In the genomic region with DNA sequence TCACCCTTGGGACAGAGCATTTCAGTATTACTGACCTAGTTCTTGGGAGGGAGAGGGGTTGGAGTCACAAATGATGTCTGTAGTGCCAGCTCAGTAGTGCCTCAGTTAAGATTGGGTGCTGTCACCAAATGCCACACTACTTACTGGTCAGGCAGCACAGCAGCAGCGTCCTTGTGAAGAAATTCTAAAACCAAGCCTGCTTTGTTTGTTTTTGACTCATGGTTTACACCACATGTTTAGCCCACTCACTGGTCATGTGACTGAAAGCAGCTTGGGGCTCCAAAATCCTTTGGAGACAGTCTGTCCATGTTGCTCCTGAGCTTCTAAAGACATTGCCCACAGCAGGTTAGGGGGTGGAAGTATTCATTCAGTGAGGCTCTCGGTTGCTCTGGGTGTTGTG, we compare ENCODE assay signal across 37 mouse cellular contexts. TPM values are rescaled to one million over a fixed set of nuclear protein-coding genes. Genes with fewer than 3 reads are reported as not detected.
DNase-seq lines count a peak whose midpoint lies in the region; TF ChIP-seq lines count a peak whose summit lies in the region.
"Had no signal": no experiment of that assay in that cellular context is flagged by ENCODE, and none has a peak within 500 bp of the region (broad histone marks: within the 10 kb centered on the region; RNA-seq: fewer than 3 reads in every experiment).

No protein-coding gene starts in this region.

- DNase-seq in adrenal gland, postnatal 14 days: peak; percentile 33
- DNase-seq in adrenal gland, adult 18-20 months (ENCODE audit: low spot score in 2 of 2): no peak
- peak; percentile 10 to 17 for DNase-seq in layer of hippocampus, adult 2 months (ENCODE audit: low spot score in 2 of 2)
- DNase-seq in layer of hippocampus, adult 9-10 months (ENCODE audit: low spot score): no peak
- peak; percentile 68 for DNase-seq in 3T3-L1 (ENCODE audit: low read depth, low spot score)
- peak; percentile 59 for DNase-seq in NIH3T3 (ENCODE audit: low read depth)
- DNase-seq in cerebellum, postnatal 36 days: no peak
- DNase-seq in forebrain, embryonic 10.5 days (ENCODE audit: extremely low spot score, low spot score): no peak
- DNase-seq: cerebellum, adult 8-10 months; embryo, embryonic 11 days; kidney, adult 2 months; kidney, postnatal 4 days; liver; lung, embryonic 14.5 days; lung, postnatal 14 days had no signal

- H3K36me3 ChIP-seq in forebrain, embryonic 10.5 days (replicated peaks): no peaks in the 10 kb centered on the region
- H3K36me3 ChIP-seq: embryonic facial prominence, embryonic 12.5 days; forebrain, embryonic 15.5 days; hindbrain, embryonic 12.5 days; intestine, embryonic 15.5 days; liver, embryonic 15.5 days; midbrain, embryonic 15.5 days; neural tube, embryonic 12.5 days had no signal

- H3K27ac ChIP-seq in layer of hippocampus, adult 2 months: no peak overlapping the region
- H3K27ac ChIP-seq in forebrain, embryonic 10.5 days: no peak overlapping the region
- H3K27ac ChIP-seq: embryonic facial prominence, embryonic 12.5 days; forebrain, embryonic 15.5 days; hindbrain, embryonic 12.5 days; hindbrain, postnatal 0 days; intestine, embryonic 15.5 days; kidney, postnatal 0 days; liver, embryonic 15.5 days; midbrain, embryonic 15.5 days; neural tube, embryonic 12.5 days had no signal

- 78% methylated on average over 2 of the region's 2 CpGs for WGBS in forebrain, embryonic 10.5 days

- H3K9me3 ChIP-seq in forebrain, embryonic 10.5 days: no peaks in the 10 kb centered on the region
- H3K9me3 ChIP-seq: embryonic facial prominence, embryonic 12.5 days; forebrain, embryonic 15.5 days; hindbrain, embryonic 12.5 days; intestine, embryonic 15.5 days; liver, embryonic 15.5 days; midbrain, embryonic 15.5 days; neural tube, embryonic 12.5 days had no signal

- TF ChIP-seq CTCF in layer of hippocampus, adult 2 months (conservative IDR thresholded peaks at IDR 0.05): no peak

- H3K4me1 ChIP-seq in forebrain, embryonic 10.5 days: peaks cover 60% of the 10 kb centered on the region
- H3K4me1 ChIP-seq: neural tube, embryonic 12.5 days had no signal

- no peak overlapping the region for H3K4me3 ChIP-seq in layer of hippocampus, adult 2 months
- no peak overlapping the region for H3K4me3 ChIP-seq in forebrain, embryonic 10.5 days
- H3K4me3 ChIP-seq: embryonic facial prominence, embryonic 12.5 days; forebrain, embryonic 15.5 days; hindbrain, embryonic 12.5 days; intestine, embryonic 15.5 days; liver, embryonic 15.5 days; midbrain, embryonic 15.5 days; neural tube, embryonic 12.5 days had no signal

- 0 out of 2 replicates have a peak, but pooled peaks cover under 1% of the 10 kb centered on the region for H3K27me3 ChIP-seq in forebrain, embryonic 10.5 days (ENCODE audit: poor library complexity, severe bottlenecking)
- H3K27me3 ChIP-seq: CH12.LX; embryonic facial prominence, embryonic 12.5 days; forebrain, embryonic 15.5 days; intestine, embryonic 15.5 days; liver, embryonic 15.5 days; midbrain, embryonic 15.5 days; Patski had no signal

RNA-seq across cellular contexts. Expression of gene Ppfibp1, which starts 4.9 kb away (rescaled TPM):
- total RNA-seq in adrenal gland, postnatal 14 days (2021): 83.0 and 102 TPM in 2 replicates
- 10 to 100 TPM; 72.0 to 88.3 TPM for total RNA-seq in adrenal gland, adult 18-20 months (2021)
- 10 to 100 TPM; 35.3 to 40.6 TPM for total RNA-seq in layer of hippocampus, adult 2 months (2021)
- polyA plus RNA-seq in forebrain, embryonic 10.5 days (2016; fragmentation: Nextera tagmentation; extraction: Ambion mirVana): 30.0 and 32.5 TPM in 2 replicates

RNA-seq across cellular contexts. Expression of gene Smco2, which starts 33.5 kb away (rescaled TPM):
- not detected in 2 replicates for total RNA-seq in adrenal gland, postnatal 14 days (2021)
- not detected for total RNA-seq in adrenal gland, adult 18-20 months (2021)
- total RNA-seq in layer of hippocampus, adult 2 months (2021): not detected
- polyA plus RNA-seq in forebrain, embryonic 10.5 days (2016; fragmentation: Nextera tagmentation; extraction: Ambion mirVana): not detected in 2 replicates
- total RNA-seq: adrenal gland, postnatal 4 days; CH12.LX; ES-E14; gastrocnemius, adult 8-10 months; gastrocnemius, postnatal 4 days; hindbrain, postnatal 0 days; left cerebral cortex, adult 18-20 months; left cerebral cortex, postnatal 14 days had no signal
- polyA plus RNA-seq: embryonic facial prominence, embryonic 12.5 days; forebrain, embryonic 15.5 days; hindbrain, embryonic 12.5 days; hindbrain, postnatal 0 days; intestine, embryonic 15.5 days; kidney, adult 2 months; kidney, postnatal 0 days; limb, embryonic 11.5 days; liver, embryonic 15.5 days; lung, embryonic 14.5 days; midbrain, embryonic 15.5 days; neural tube, embryonic 12.5 days; Patski; small intestine, adult 2 months; stomach, embryonic 14.5 days; thymus, postnatal 0 days; urinary bladder, adult 2 months had no signal

Comparison
In these comparisons a context has a peak if more than half of its experiments do, and no peak if none do; other contexts are left out.
1. DNase-seq: peak in adrenal gland, postnatal 14 days (single experiment), layer of hippocampus, adult 2 months (2 of 2), 3T3-L1 (single experiment) and NIH3T3 (single experiment); none in adrenal gland, adult 18-20 months (0 of 2), layer of hippocampus, adult 9-10 months (single experiment), cerebellum, postnatal 36 days (0 of 2) and forebrain, embryonic 10.5 days (single experiment).